Mouse (Mus musculus) cerebellum, adult 11 months (tissue): ENCODE measurements around the gene Pip5k1c.

ENCODE experiments used
- DNase-seq: peaks from one replicate; pipeline ENCODE4 v3.0.0; 2022

Gene Pip5k1c

GRCm38 (mm10) chr10:81325781-81326180 lies 33.0 kb downstream of the Pip5k1c start:
- DNase-seq, result no peak

- no peak for DNase-seq
Measured at GRCm38 (mm10) chr10:81326858-81327257, 34.1 kb downstream of the Pip5k1c start.

GRCm38 (mm10) chr10:81327959-81328358 lies 35.2 kb downstream of the Pip5k1c start:
- no peak for DNase-seq

GRCm38 (mm10) chr10:81328386-81328785 lies 35.6 kb downstream of the Pip5k1c start, which contains the start of gene Tbxa2r:
TSS of gene Tbxa2r (plus strand) at chr10:81328731.
- DNase-seq, result no peak

DNA sequence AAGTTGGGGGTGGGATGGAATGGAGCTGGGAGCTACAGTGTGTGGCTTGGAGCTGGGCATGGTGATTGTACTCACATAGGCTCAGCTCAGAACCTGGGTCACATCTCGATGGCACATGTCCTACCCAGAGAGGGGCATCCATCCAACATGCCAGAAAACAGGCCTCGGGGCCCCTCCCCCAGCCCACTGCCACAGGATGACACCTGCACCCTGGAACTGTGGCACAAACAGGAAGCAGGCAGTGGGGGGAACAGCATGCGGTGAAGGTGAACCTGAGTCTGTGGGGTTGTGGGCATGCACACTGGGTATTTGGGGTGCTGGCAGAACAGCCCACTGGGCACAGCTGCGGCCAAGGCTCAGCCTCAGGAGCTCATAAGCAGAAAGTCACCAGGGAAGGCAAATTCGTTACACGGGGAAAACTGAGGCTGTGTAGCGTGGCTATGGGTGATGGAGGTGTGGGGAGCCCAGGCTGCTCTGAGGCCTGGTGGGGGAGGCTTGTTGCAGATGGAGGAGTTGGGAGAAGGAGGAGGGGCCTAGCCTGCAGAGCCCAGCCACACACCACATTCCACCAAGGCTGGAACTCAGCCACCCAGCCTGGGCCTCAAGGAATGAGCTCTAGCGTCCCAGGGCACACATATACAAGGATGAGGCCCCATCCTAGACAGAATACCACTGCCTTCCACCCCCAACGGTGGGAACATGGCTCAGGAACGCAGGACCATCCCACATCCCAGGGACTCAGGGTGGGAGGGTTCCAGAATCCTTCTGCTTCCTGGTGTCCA lies 36.6 kb downstream of the Pip5k1c start:
- DNase-seq, result no peak

GRCm38 (mm10) chr10:81330007-81330406 lies 37.2 kb downstream of the Pip5k1c start:
- DNase-seq, result no peak

DNA sequence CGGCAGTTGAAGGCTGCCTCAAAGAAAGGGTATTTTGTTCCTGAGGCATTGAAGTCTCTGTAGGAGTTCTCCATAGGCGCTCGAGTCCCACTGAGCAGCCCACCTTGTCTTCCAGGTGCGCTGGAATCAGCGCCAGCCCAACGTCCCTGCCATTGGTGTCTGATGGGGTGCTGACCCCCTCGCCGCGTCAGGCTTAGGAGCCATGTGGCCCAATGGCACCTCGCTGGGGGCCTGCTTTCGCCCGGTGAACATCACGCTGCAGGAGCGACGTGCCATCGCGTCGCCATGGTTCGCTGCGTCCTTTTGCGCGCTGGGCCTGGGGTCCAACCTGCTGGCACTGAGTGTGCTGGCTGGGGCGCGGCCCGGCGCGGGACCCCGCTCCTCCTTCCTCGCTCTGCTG lies 39.5 kb downstream of the Pip5k1c start:
- DNase-seq, result no peak

- DNase-seq, result no peak
Measured at GRCm38 (mm10) chr10:81334324-81334723, 41.6 kb downstream of the Pip5k1c start.

GRCm38 (mm10) chr10:81335393-81336340 lies 42.9 kb downstream of the Pip5k1c start:
- no peak for DNase-seq

- DNase-seq, result no peak
Measured at GRCm38 (mm10) chr10:81336558-81336957, 43.8 kb downstream of the Pip5k1c start.

DNA sequence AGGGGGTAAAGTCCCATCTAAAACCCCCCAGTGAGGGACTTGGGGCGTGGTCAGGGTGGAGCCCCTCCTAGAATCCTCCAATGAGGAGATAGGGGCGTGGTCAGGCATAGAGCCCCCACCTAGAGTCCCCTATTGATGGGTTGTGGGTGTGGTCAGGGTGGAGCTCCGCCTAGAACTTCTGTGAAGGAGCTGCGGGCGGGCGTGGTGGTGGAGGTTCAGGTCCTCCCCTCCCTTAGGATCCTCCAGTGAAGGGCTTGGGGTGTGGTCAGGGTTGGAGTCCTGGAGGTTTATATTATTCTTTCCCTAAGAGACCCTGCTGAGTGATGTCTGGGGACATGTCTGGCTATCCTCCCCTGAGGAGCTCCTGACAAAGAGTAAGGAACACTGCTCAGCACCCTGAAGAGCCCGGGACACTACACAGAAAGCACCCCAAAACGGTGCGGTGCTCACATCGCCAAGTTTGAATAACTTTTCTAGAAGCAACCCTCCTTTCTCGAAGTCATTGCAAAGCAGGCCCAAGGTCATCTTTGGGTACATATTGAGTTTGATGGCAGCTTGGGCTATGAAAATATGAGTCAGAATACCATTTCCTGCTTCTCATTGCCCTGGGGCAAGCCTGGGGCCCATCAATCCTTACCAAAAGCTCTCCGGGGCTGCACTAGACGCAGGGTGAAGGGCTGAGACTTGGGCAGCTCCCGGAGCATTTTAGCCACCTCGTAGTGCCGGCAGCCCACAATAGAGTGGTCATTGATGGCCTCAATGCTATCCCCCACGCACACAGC lies 48.0 kb downstream of the Pip5k1c start:
- DNase-seq, result no peak

GRCm38 (mm10) chr10:81341333-81341949 lies 48.7 kb downstream of the Pip5k1c start:
- peak; percentile 54 for DNase-seq

GRCm38 (mm10) chr10:81342686-81343505 lies 50.1 kb downstream of the Pip5k1c start, which contains the start of gene Gipc3:
TSS of gene Gipc3 (minus strand) at chr10:81343266.
- DNase-seq, result no peak

DNA sequence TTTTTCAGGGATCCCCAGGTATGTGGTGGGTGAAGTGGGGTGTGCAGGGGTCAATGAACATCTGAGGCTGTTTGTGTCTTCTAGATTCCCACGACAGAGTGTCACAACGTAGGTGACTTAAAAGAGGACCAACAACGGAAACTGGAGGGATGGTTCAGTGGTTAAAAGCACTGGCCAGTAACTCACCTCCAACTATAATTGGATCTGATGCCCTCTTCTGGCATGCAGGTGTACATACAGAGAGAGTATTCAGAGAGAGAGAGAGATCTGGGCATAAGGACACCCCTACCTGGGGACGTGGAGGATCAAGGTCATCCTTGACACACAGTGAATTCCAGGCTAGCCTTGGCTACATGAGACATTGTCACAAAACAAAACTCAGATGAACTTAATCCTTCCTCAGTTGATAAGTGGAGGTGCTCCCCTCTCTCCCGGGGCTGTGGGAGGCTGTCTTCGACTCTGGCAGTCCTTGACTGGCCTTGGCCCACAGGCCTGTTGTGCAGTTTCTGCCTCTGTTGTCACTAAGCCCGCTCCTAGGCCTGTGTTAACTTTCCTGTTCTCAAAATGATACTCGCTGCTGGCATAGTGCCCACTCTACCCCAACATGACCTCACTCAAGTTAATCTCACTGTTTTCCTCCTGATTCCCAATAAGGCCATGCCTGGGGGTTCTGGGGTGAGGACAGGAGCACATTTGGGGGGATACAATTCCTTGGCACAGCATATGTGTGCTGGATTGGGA lies 51.8 kb downstream of the Pip5k1c start:
- no peak for DNase-seq

GRCm38 (mm10) chr10:81345162-81345534 lies 52.4 kb downstream of the Pip5k1c start:
- no peak for DNase-seq

DNA sequence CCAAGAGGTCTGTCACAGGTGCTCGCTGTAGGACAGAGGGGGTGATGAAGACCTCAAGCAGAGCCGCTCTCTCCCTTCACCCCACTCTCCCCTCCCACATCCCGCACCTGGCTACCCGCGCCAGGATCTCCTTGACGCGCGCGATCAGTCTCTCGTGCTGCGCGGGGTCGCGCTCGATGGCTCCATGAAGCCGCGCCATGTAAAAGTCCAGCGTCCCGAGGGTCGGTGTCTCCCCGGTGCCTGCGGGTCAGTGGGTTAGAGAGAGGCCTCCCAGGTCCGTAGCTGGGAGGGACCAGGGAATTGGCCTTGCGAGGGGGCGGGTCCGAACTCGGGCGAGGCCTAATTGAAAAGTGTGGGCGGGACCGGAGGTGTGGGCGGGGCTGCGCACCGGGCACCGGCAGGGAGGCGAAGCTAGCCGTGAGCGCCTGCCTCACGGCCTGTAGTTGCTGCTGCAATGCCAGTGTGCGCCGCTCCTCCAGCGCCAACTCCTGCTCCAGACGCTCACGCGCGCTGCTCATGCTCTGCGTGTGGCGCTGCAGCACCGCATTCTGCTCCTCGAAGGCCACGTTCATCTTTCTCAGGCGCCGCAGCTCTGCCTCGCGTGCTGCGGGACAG lies 53.8 kb downstream of the Pip5k1c start:
- no peak for DNase-seq

DNA sequence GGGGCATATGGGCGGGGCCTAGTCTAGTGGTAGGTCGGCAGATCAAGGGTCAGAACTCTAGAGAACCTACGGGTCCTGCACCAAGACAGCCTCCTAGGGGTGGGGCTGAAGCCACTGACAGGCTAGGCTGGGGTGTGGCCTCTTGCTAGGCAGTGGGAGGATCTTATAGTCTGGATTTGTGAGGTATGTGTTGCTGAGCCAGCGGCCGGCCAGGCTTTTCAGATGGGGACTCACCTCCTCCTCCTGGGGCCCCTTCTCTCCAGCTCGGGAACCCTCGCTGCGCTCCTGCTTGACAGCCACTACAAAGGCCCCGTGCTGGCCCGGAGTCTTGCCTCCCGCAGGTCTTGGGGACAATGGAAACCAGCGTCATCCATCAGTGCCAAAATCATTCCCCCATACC lies 56.4 kb downstream of the Pip5k1c start:
- DNase-seq, result no peak

DNA sequence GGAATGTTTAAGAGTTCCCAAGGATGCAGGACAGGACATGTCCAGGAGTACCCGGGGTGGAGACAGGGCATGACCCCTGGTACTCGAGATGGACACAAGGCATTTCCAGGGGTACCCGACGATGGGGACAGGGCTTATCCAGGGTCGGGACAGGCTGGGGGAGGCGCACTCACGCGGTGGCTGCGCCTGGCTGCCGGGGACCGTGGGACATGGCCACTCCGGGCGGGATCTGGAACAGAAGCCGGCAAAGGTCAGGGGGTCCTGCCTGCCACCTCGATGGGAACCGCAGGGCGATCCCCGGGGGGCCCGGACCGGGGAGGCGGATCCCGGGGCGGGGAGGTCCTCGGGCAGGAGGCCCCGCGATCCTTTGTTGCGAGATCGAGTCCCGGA lies 57.2 kb downstream of the Pip5k1c start:
- no peak for DNase-seq

DNA sequence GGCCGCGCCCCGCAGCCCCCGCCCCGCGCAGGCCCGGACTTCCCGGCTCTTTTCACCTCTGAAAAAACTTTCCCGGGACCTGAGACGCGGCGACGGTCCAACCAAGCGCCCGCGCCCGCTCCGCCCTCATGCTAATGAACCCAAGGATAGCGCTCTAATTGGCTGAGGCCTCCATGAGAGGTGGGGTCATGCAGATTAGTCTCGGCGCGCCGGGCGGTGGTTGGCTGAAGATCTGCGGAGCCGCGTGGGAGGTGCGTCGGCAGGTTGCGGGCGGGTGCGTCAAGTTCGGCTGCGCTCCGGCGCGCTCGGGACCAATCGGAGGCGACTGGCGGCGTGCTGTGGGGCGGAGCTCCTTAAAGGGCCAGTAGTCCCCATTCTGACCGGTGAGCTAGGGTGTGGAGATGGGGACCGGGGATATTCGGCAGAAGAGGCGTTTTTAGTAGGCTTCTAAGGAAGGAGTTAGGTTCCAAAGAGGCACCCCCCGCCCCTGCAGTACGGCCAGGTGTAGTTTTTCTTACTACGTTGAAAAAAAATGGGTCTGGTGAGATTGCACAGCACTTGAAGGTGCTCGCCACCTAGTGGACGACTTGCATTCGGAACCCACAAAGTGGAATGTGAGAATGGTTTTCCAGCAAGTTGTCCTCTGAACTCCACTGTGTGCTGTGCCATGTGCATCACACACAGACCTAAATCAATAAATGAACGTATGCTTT lies 57.7 kb downstream of the Pip5k1c start, which contains the start of gene Hmg20b:
Hmg20b (minus strand) TSS at position 130 of the 713 bp plus-strand sequence.
- peak; percentile 99 for DNase-seq
